Mouse (Mus musculus) testis, adult 2 months (tissue): ENCODE measurements around the gene Teddm1b. TPM values are rescaled to one million over a fixed set of nuclear protein-coding genes. Genes with fewer than 3 reads are reported as not detected.

Source experiments
- H3K27ac ChIP-seq: fragments of 200-500 bp; 2 replicates; pipeline ENCODE4 v1.5.1; 2012; ENCODE audit warnings: low read depth, low read length; ENCODE audit not compliant: control insufficient read depth, insufficient read depth
- H3K27me3 ChIP-seq: fragments of 200-500 bp; 2 replicates; pipeline ENCODE4 v1.6.1; 2012; ENCODE audit warnings: mild to moderate bottlenecking, low read length, moderate library complexity; ENCODE audit not compliant: control insufficient read depth, insufficient read depth
- H3K36me3 ChIP-seq: fragments of 200-500 bp; 2 replicates; pipeline ENCODE4 v1.6.1; 2012; ENCODE audit warnings: mild to moderate bottlenecking, low read length; ENCODE audit not compliant: control insufficient read depth, insufficient read depth
- H3K4me1 ChIP-seq: fragments of 200-500 bp; 2 replicates; pipeline ENCODE4 v1.6.1; 2012; ENCODE audit warnings: low read length; ENCODE audit not compliant: control insufficient read depth, insufficient read depth
- H3K4me3 ChIP-seq: fragments of 200-500 bp; 2 replicates; pipeline ENCODE4 v1.5.1; 2012; ENCODE audit warnings: low read depth, mild to moderate bottlenecking, low read length, moderate library complexity, mixed read lengths; ENCODE audit not compliant: control insufficient read depth
- CTCF ChIP-seq: fragments of 200-500 bp; IDR thresholded peaks from 2 replicates; pipeline ENCODE4 v1.5.1; 2012; ENCODE audit warnings: low read depth, mild to moderate bottlenecking, inconsistent platforms, low read length, moderate library complexity; ENCODE audit not compliant: control insufficient read depth, insufficient read depth, insufficient replicate concordance
- POLR2A ChIP-seq: fragments of 200-500 bp; IDR thresholded peaks from 2 replicates; pipeline ENCODE4 v1.6.1; 2012; ENCODE audit warnings: low read depth, mild to moderate bottlenecking, inconsistent platforms, low read length, moderate library complexity; ENCODE audit not compliant: control insufficient read depth
- polyA plus RNA-seq: library from polyadenylated mRNA; depleted of rRNA; stranded (reverse); fragments of >200 nt; gene quantifications from 2 replicates; pipeline ENCODE4 v1.2.3, GENCODE M21; 2012

The Teddm1b gene
- polyA plus RNA-seq, 1 experiment = not detected

DNA sequence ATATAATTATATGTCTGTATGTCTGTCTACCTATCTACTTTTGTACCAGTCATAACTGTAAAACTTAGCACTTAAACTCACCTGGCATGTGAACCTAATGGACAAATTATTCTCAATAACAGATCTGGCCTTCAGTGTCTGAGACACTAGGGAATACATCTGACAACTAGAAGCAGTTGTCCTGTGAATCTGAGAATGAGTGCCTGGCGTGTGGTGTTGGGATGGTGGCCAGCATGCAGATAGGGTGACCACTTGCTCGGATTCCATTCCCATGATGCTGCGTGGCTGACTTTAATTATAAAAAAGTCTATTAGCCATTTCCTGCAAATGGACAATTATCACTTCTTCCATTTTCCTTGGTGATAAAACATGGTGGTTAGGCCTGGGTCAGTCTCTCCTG, 31.7 kb downstream of the Teddm1b start:
- H3K36me3 ChIP-seq = no peaks in the 10 kb centered on the region
- no peaks in the 10 kb centered on the region for H3K27me3 ChIP-seq
- H3K4me1 ChIP-seq = no peaks in the 10 kb centered on the region; the same call in 1 of the 2 replicates
- H3K27ac ChIP-seq = no peak overlapping the region
- TF ChIP-seq POLR2A (no peak), CTCF (no peak)
- H3K4me3 ChIP-seq = no peak overlapping the region

DNA sequence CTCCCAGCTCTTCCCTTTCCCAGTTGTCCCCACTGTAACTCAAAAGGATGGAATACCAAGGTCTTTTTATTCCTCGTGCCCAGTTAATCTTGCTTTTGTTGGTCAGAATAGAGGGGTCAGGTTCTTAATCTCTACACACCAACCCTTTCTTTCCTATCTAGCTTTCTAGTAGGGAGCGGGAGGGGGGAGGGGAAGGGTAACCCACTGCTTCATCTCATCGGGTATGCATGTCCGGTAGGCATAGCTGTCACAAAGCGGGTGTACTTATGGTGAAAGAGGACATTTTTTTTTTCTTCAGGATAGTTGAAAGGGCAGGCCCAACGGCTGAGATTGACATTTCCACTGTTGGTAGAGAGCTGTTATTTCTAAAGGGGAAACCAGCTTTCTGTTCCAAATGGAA, 34.1 kb downstream of the Teddm1b start:
- H3K27me3 ChIP-seq = no peaks in the 10 kb centered on the region
- H3K4me1 ChIP-seq = no peaks in the 10 kb centered on the region
- no peak overlapping the region for H3K4me3 ChIP-seq
- H3K36me3 ChIP-seq = no peaks in the 10 kb centered on the region
- TF ChIP-seq POLR2A (no peak), CTCF (no peak)
- H3K27ac ChIP-seq = no peak overlapping the region

DNA sequence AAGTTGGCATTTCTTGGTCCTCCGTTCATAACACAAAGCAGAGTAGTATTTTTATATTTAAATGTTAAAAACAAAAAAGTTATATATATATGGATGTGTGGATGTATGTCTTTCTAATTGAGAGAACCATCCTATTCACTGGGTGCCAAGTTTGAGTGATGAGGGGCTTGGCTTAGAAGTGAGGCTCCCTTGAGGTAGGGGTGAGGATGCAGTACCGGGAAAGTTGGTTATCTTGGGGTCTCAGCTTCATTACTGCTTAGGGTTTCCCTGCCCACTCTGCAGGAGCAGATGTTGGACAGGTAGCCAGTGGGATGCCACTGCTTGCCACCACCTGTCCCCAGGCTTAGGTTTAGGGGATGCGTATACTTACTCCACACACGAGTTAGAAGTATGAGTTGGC, 34.6 kb downstream of the Teddm1b start:
- TF ChIP-seq CTCF = no peak
- TF ChIP-seq POLR2A = no peak
- H3K4me3 ChIP-seq = no peak overlapping the region
- H3K36me3 ChIP-seq = no peaks in the 10 kb centered on the region
- H3K27me3 ChIP-seq = no peaks in the 10 kb centered on the region
- H3K27ac ChIP-seq = no peak overlapping the region
- no peaks in the 10 kb centered on the region for H3K4me1 ChIP-seq

DNA sequence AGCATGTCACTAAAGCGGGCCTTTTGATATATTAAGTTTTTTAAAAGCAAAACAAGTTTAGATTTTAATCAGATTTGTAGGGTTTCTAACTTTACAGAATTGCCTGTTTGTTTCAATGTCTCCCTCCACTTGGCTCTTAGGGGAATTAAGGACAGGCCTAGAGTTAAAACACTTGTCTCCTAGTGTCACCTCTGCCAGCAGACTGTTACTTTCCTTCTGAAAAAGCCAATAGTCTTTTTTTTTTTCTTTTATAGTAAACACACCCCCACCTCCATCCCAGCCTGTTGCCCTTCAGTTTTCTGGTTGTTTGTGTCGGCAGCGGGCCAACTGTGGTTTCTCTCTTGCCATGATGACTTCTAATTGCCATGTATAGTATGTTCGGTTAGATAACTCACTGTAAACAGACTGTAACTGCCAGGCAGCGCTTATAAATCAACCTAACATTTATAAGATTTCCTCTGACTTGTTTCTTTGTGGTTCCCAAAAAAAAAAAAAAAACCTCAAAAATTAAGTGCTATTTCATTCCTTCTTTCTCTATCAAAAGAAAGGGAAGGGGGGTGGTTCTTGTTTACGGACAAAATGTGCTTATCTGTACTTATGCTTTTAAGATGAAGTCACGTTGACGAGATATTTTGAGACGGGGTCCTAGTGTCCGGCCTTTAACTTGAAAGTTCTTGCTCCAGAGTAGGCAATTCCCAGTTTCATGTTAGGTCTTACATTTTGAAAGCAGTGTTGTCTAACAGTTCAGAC, 35.2 kb downstream of the Teddm1b start:
- no peak overlapping the region for H3K27ac ChIP-seq
- H3K27me3 ChIP-seq = no peaks in the 10 kb centered on the region
- TF ChIP-seq POLR2A (no peak), CTCF (no peak)
- no peaks in the 10 kb centered on the region for H3K36me3 ChIP-seq
- H3K4me3 ChIP-seq = no peak overlapping the region
- no peaks in the 10 kb centered on the region for H3K4me1 ChIP-seq

DNA sequence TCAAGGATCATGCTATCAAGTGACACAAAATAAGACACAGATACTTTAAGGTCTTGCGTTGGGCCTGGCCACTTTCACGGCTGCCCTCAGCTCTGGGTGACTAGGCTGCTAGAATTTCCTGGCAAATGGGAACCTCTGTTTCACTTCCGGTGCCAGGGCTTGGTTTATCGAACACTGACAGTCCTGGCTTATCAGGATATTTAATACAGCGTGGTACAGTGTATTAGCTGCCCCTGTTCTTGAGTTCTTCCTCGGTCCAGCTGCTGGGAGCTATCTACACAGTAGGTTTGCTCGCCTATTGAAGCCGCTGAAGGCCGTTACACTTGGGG, 35.8 kb downstream of the Teddm1b start:
- Histone ChIP-seq H3K27me3 (no peaks in the 10 kb centered on the region), H3K4me1 (no peaks in the 10 kb centered on the region), H3K27ac (no peak overlapping the region), H3K4me3 (no peak overlapping the region), H3K36me3 (no peaks in the 10 kb centered on the region)
- TF ChIP-seq POLR2A (no peak), CTCF (no peak)

DNA sequence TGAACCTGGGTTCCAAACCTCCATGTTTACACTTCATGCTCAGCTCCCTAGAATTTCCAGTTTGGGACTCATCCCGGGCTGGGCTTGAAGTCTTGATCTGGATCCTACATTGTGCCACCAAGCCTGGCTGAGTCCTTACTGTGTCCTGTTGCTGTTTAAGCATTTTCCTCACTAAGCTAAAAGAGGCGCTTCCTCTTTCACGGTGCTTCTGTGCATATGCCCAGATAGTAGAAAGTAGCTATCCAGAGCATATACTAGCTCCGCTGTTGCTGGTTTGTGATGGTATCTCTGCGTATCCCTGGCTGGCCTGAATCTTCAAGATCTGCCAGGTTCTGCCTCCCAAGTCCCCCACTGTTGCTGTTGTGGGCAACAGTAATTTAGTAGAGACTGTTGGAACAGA, 36.3 kb downstream of the Teddm1b start:
- H3K27me3 ChIP-seq = no peaks in the 10 kb centered on the region
- H3K4me1 ChIP-seq = no peaks in the 10 kb centered on the region
- no peak overlapping the region for H3K4me3 ChIP-seq
- no peaks in the 10 kb centered on the region for H3K36me3 ChIP-seq
- no peak for TF ChIP-seq CTCF
- TF ChIP-seq POLR2A = no peak
- H3K27ac ChIP-seq = no peak overlapping the region

DNA sequence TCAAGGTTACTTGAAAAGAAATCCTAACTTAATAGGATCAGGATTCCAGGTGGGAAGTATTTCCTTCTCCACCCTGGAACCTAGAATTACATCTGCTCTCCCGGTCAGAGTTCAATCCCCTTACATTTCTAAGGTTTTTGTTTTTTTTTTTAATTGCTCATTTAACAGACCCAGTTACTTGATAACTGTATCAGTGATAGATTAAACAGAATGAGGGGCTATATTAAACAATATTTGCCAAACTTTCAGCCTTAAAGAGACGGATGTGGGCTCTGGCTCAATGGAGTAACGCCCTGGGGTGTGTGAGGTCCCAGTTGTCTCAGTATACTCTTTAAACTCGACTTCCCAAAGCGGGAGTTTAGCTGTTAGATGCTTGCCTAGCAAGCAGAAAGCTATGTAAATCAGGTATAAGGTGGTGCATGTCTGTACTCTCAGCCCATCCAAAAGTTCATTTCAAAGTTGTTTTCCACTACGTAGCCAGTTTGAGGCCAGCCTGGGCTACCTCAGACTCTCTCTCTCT, 37.2 kb downstream of the Teddm1b start:
- H3K36me3 ChIP-seq = no peaks in the 10 kb centered on the region
- TF ChIP-seq CTCF = no peak
- TF ChIP-seq POLR2A = no peak

More for the DNA sequence above, 37.2 kb downstream of the Teddm1b start:
- H3K27me3 ChIP-seq = no peaks in the 10 kb centered on the region
- no peak overlapping the region for H3K27ac ChIP-seq
- H3K4me3 ChIP-seq = no peak overlapping the region
- H3K4me1 ChIP-seq = no peaks in the 10 kb centered on the region
